Comparison of ENCODE assay signal across 17 mouse cellular contexts in genomic region chr6:136858420-136858819, GRCm38 (mm10). TPM values are rescaled to one million over a fixed set of nuclear protein-coding genes. Genes with fewer than 3 reads are reported as not detected.
DNase-seq lines count a peak whose midpoint lies in the region; ATAC-seq and TF ChIP-seq lines count a peak whose summit lies in the region.
"Had no signal": no experiment of that assay in that cellular context is flagged by ENCODE, and none has a peak within 500 bp of the region (broad histone marks: within the 10 kb centered on the region; RNA-seq: fewer than 3 reads in every experiment).

No protein-coding gene starts in this region.

- intact Hi-C loops in heart, adult 2 months (cut with DNase I): no loop called here
- intact Hi-C loops in heart, postnatal 36 days (cut with DNase I): no loop called here

- WGBS in heart, adult 2 months: 45% methylated on average over 8 of the region's 8 CpGs
- 42% methylated on average over 8 of the region's 8 CpGs for WGBS in heart, embryonic 12.5 days
- 34% methylated on average over 8 of the region's 8 CpGs for WGBS in liver, embryonic 13.5 days (ENCODE audit: insufficient replicate concordance)

- H3K36me3 ChIP-seq in heart, adult 2 months (ENCODE audit: control insufficient read depth, insufficient read depth, low read length): no peaks in the 10 kb centered on the region
- 0 out of 2 replicates have a peak, but pooled peaks cover 3% of the 10 kb centered on the region for H3K36me3 ChIP-seq in heart, embryonic 12.5 days
- peaks cover 27% of the 10 kb centered on the region for H3K36me3 ChIP-seq in liver, embryonic 13.5 days
- H3K36me3 ChIP-seq: embryonic facial prominence, embryonic 12.5 days; hindbrain, embryonic 15.5 days; limb, embryonic 12.5 days had no signal

- peak overlapping the region; percentile 66 for H3K4me2 ChIP-seq in heart, embryonic 12.5 days
- H3K4me2 ChIP-seq in liver, embryonic 13.5 days: peak overlapping the region; percentile 71
- H3K4me2 ChIP-seq: hindbrain, embryonic 15.5 days; limb, embryonic 12.5 days; midbrain, embryonic 11.5 days had no signal

- peak overlapping the region; percentile 94 for H3K27ac ChIP-seq in heart, adult 2 months
- peak overlapping the region; percentile 98 for H3K27ac ChIP-seq in heart, embryonic 12.5 days (ENCODE audit: poor library complexity, severe bottlenecking)
- peak overlapping the region; percentile 99 for H3K27ac ChIP-seq in liver, embryonic 13.5 days
- H3K27ac ChIP-seq: hindbrain, embryonic 15.5 days; limb, embryonic 12.5 days had no signal

- ATAC-seq in heart, embryonic 12.5 days (ENCODE audit: insufficient number of reproducible peaks, low FRiP score): no peak
- ATAC-seq in liver, embryonic 13.5 days (ENCODE audit: low read depth): no peak
- ATAC-seq: forebrain, embryonic 16.5 days had no signal

- H3K27me3 ChIP-seq in heart, adult 2 months (ENCODE audit: control insufficient read depth, insufficient read depth, low read length): no peaks in the 10 kb centered on the region
- no peaks in the 10 kb centered on the region for H3K27me3 ChIP-seq in heart, embryonic 12.5 days (replicated peaks)
- no peaks in the 10 kb centered on the region for H3K27me3 ChIP-seq in liver, embryonic 13.5 days
- H3K27me3 ChIP-seq: embryonic facial prominence, embryonic 12.5 days; hindbrain, embryonic 15.5 days; limb, embryonic 12.5 days had no signal

- TF ChIP-seq CTCF in heart, adult 2 months (IDR thresholded peaks at IDR 0.05): no peak

- H3K79me2 ChIP-seq in heart, adult 2 months (replicated peaks; ENCODE audit: control insufficient read depth, insufficient read depth, low read length): no peaks in the 10 kb centered on the region

- TF ChIP-seq POLR2A in heart, adult 2 months (IDR thresholded peaks at IDR 0.05; ENCODE audit: insufficient read depth, low read depth, low read length): no peak

- H3K4me3 ChIP-seq in heart, adult 2 months: no peak overlapping the region
- H3K4me3 ChIP-seq in heart, embryonic 12.5 days: no peak overlapping the region
- peak overlapping the region; percentile 80 for H3K4me3 ChIP-seq in liver, embryonic 13.5 days (replicated peaks)
- H3K4me3 ChIP-seq: embryonic facial prominence, embryonic 12.5 days; hindbrain, embryonic 15.5 days; limb, embryonic 12.5 days had no signal

- no peaks in the 10 kb centered on the region for H3K9me3 ChIP-seq in heart, embryonic 12.5 days (replicated peaks)
- H3K9me3 ChIP-seq in liver, embryonic 13.5 days (replicated peaks): no peaks in the 10 kb centered on the region
- H3K9me3 ChIP-seq: embryonic facial prominence, embryonic 12.5 days; hindbrain, embryonic 15.5 days; limb, embryonic 12.5 days had no signal

- TF ChIP-seq EP300 in heart, adult 2 months (IDR thresholded peaks at IDR 0.05; ENCODE audit: insufficient read depth, low read depth, low read length): no peak

- H3K9ac ChIP-seq in heart, adult 2 months (ENCODE audit: low read depth, low read length): peak overlapping the region; percentile 43; the same call in 1 of the 2 replicates
- no peak overlapping the region for H3K9ac ChIP-seq in heart, embryonic 12.5 days
- peak overlapping the region; percentile 91 for H3K9ac ChIP-seq in liver, embryonic 13.5 days
- H3K9ac ChIP-seq: embryonic facial prominence, embryonic 12.5 days; hindbrain, embryonic 15.5 days; limb, embryonic 12.5 days had no signal

- peak in 1 of 2 experiments; percentile 47 for DNase-seq in heart, adult 2 months
- DNase-seq in heart, postnatal 36 days: no peak
- peak; percentile 42 for DNase-seq in kidney, postnatal 10 days
- no peak for DNase-seq in kidney, adult 11 months
- no peak for DNase-seq in liver, embryonic 13.5 days
- DNase-seq in layer of hippocampus, adult 11-12 months (ENCODE audit: low spot score): no peak
- no peak for DNase-seq in layer of hippocampus, adult 9-11 months
- DNase-seq: cerebellum, postnatal 10 days; gastrocnemius, postnatal 14 days; thymus, adult 2 months had no signal

- peaks cover 6% of the 10 kb centered on the region for H3K4me1 ChIP-seq in heart, adult 2 months (ENCODE audit: control insufficient read depth, insufficient read depth, low read length)
- H3K4me1 ChIP-seq in heart, embryonic 12.5 days (replicated peaks): peaks cover 67% of the 10 kb centered on the region
- H3K4me1 ChIP-seq in liver, embryonic 13.5 days (replicated peaks): peaks cover 63% of the 10 kb centered on the region
- H3K4me1 ChIP-seq: hindbrain, embryonic 15.5 days had no signal

RNA-seq across cellular contexts. Expression of gene Art4, which starts 0.9 kb away (rescaled TPM):
- total RNA-seq in heart, adult 2 months (2021): 10 to 100 TPM; 16.3 to 19.6 TPM
- polyA plus RNA-seq in heart, adult 2 months (2012; rRNA removed): 12.8 and 19.9 TPM in 2 replicates
- total RNA-seq in heart, postnatal 36 days (2021): 10 to 100 TPM; 21.9 to 26.1 TPM
- 21.8 and 22.5 TPM in 2 replicates for polyA plus RNA-seq in heart, embryonic 12.5 days (2016; fragmentation: Nextera tagmentation; extraction: Ambion mirVana)
- polyA plus RNA-seq in liver, embryonic 13.5 days (2015; fragmentation: Nextera tagmentation; extraction: Ambion mirVana): 28.8 and 32.7 TPM in 2 replicates
- total RNA-seq: layer of hippocampus, postnatal 14 days had no signal

RNA-seq across cellular contexts. Expression of gene Mgp, which starts 17.2 kb away (rescaled TPM):
- total RNA-seq in heart, adult 2 months (2021): 100 to 1,000 TPM; 409 to 433 TPM
- 1,071 and 1,296 TPM in 2 replicates for polyA plus RNA-seq in heart, adult 2 months (2012; rRNA removed)
- total RNA-seq in heart, postnatal 36 days (2021): 100 to 1,000 TPM; 344 to 476 TPM
- polyA plus RNA-seq in heart, embryonic 12.5 days (2016; fragmentation: Nextera tagmentation; extraction: Ambion mirVana): 139 TPM in 2 replicates
- polyA plus RNA-seq in liver, embryonic 13.5 days (2015; fragmentation: Nextera tagmentation; extraction: Ambion mirVana): 6.5 and 7.3 TPM in 2 replicates

RNA-seq across cellular contexts. Expression of gene Smco3, which starts 23.2 kb away (rescaled TPM):
- total RNA-seq in heart, adult 2 months (2021): not detected
- polyA plus RNA-seq in heart, adult 2 months (2012; rRNA removed): 0.04 TPM in 1 of 2 replicates, not detected in the other
- total RNA-seq in heart, postnatal 36 days (2021): not detected
- not detected in 2 replicates for polyA plus RNA-seq in heart, embryonic 12.5 days (2016; fragmentation: Nextera tagmentation; extraction: Ambion mirVana)
- polyA plus RNA-seq in liver, embryonic 13.5 days (2015; fragmentation: Nextera tagmentation; extraction: Ambion mirVana): not detected in 2 replicates
- polyA plus RNA-seq: limb, embryonic 12.5 days had no signal

RNA-seq across cellular contexts. Expression of gene Wbp11, which starts 30.4 kb away (rescaled TPM):
- total RNA-seq in heart, adult 2 months (2021): 10 to 100 TPM; 67.6 to 68.1 TPM
- 28.7 and 28.9 TPM in 2 replicates for polyA plus RNA-seq in heart, adult 2 months (2012; rRNA removed)
- 10 to 100 TPM; 63.3 to 64.1 TPM for total RNA-seq in heart, postnatal 36 days (2021)
- polyA plus RNA-seq in heart, embryonic 12.5 days (2016; fragmentation: Nextera tagmentation; extraction: Ambion mirVana): 90.5 and 91.8 TPM in 2 replicates
- 62.5 and 80.2 TPM in 2 replicates for polyA plus RNA-seq in liver, embryonic 13.5 days (2015; fragmentation: Nextera tagmentation; extraction: Ambion mirVana)

RNA-seq across cellular contexts. Expression of gene BC049715, which starts 31.0 kb away (rescaled TPM):
- 1 to 10 TPM in 1 of 2 experiments, under 1 TPM in 1; 0.44 to 1.8 TPM for total RNA-seq in heart, adult 2 months (2021)
- polyA plus RNA-seq in heart, adult 2 months (2012; rRNA removed): 0.59 and 0.61 TPM in 2 replicates
- under 1 TPM; 0.27 to 0.36 TPM for total RNA-seq in heart, postnatal 36 days (2021)
- 1.5 and 2.0 TPM in 2 replicates for polyA plus RNA-seq in heart, embryonic 12.5 days (2016; fragmentation: Nextera tagmentation; extraction: Ambion mirVana)
- polyA plus RNA-seq in liver, embryonic 13.5 days (2015; fragmentation: Nextera tagmentation; extraction: Ambion mirVana): 1.2 and 2.4 TPM in 2 replicates

Comparison
In these comparisons a context has a peak if more than half of its experiments do, and no peak if none do; other contexts are left out.
1. RNA of gene Mgp, which starts 17.2 kb away (polyA plus RNA-seq): 1,071 to 1,296 TPM in heart, adult 2 months and 139 TPM in heart, embryonic 12.5 days; 6.5 to 7.3 TPM in liver, embryonic 13.5 days; every median in the first group is over 10 times any median in the second.
2. Peak in every context shown above with its lines, with median percentiles within 50 percentile points of each other: H3K27ac ChIP-seq.